Mouse (Mus musculus) MEL (cell line): Measurements from ENCODE around the gene Slc44a5.

Experiments used
- CHD1 ChIP-seq: IDR thresholded peaks from 2 replicates; pipeline ENCODE4 v1.6.1; 2012; ENCODE audit warnings: low read depth, mild to moderate bottlenecking, inconsistent platforms, low read length, improper control_type of control experiment
- CTCF ChIP-seq, 3 experiments: IDR thresholded peaks in 2 of 3; conservative IDR thresholded peaks in 1 of 3; 2 replicates each; pipeline ENCODE4 v1.5.1; 2011 to 2012; ENCODE audit warnings: low read length in 3 of 3, low read depth in 2 of 3, mild to moderate bottlenecking in 2 of 3, improper control_type of control experiment in 1 of 3, inconsistent platforms in 1 of 3, mixed read lengths in 1 of 3, moderate library complexity in 1 of 3; ENCODE audit not compliant: control insufficient read depth in 1 of 3, insufficient read depth in 1 of 3, poor library complexity in 1 of 3, severe bottlenecking in 1 of 3
- GATA1 ChIP-seq: IDR thresholded peaks from 2 replicates; pipeline ENCODE4 v1.6.1; 2011; ENCODE audit warnings: low read depth, low read length, improper control_type of control experiment
- MAZ ChIP-seq: IDR thresholded peaks from 2 replicates; pipeline ENCODE4 v1.6.1; 2012; ENCODE audit warnings: low read depth, mild to moderate bottlenecking, inconsistent platforms, low read length, improper control_type of control experiment
- MYB ChIP-seq: IDR thresholded peaks from 2 replicates; pipeline ENCODE4 v1.6.1; 2011; ENCODE audit warnings: mild to moderate bottlenecking, low read depth, low read length, improper control_type of control experiment
- NRF1 ChIP-seq: IDR thresholded peaks from 2 replicates; pipeline ENCODE4 v1.6.1; 2014; ENCODE audit warnings: low read depth, mild to moderate bottlenecking, inconsistent platforms, low read length, improper control_type of control experiment, moderate library complexity; ENCODE audit not compliant: poor library complexity, insufficient read depth, severe bottlenecking
- POLR2A ChIP-seq, 2 experiments: IDR thresholded peaks; 2 replicates each; pipeline ENCODE4 v1.6.1; 2011 to 2012; ENCODE audit warnings: low read length in 2 of 2, mild to moderate bottlenecking in 2 of 2, control low read depth in 1 of 2, improper control_type of control experiment in 1 of 2, low read depth in 1 of 2, moderate library complexity in 1 of 2; ENCODE audit not compliant: control insufficient read depth in 1 of 2, insufficient read depth in 1 of 2, poor library complexity in 1 of 2
- ZC3H11A ChIP-seq: IDR thresholded peaks from 2 replicates; pipeline ENCODE4 v1.6.1; 2012; ENCODE audit warnings: low read depth, mild to moderate bottlenecking, inconsistent platforms, low read length, improper control_type of control experiment
- ZNF384 ChIP-seq: IDR thresholded peaks from 2 replicates; pipeline ENCODE4 v1.6.1; 2012; ENCODE audit warnings: low read depth, mild to moderate bottlenecking, inconsistent platforms, low read length, improper control_type of control experiment

GRCm38 (mm10) chr3:154244932-154245331, 271.7 kb downstream of the Slc44a5 start:
- no peak for TF ChIP-seq CHD1
- TF ChIP-seq CTCF (IDR thresholded peaks at IDR 0.05 in 2 of 3, conservative IDR thresholded peaks at IDR 0.05 in 1 of 3; ENCODE audit: control insufficient read depth in 1 of 3, insufficient read depth in 1 of 3, low read depth in 2 of 3, low read length in 3 of 3, poor library complexity in 1 of 3, severe bottlenecking in 1 of 3) = no peak
- TF ChIP-seq ZC3H11A = no peak
- TF ChIP-seq POLR2A (IDR thresholded peaks at IDR 0.05; ENCODE audit: control insufficient read depth in 1 of 2, insufficient read depth in 1 of 2, low read depth in 1 of 2, low read length in 2 of 2, poor library complexity in 1 of 2) = no peak
- no peak for TF ChIP-seq ZNF384
- TF ChIP-seq MYB = no peak
- TF ChIP-seq GATA1 = no peak
- no peak for TF ChIP-seq NRF1
- TF ChIP-seq MAZ = no peak
